Mouse (Mus musculus) lung, postnatal 0 days (tissue): ENCODE data around the gene Sf3b1. TPM values are rescaled to one million over a fixed set of nuclear protein-coding genes. Genes with fewer than 3 reads are reported as not detected.

Source experiments
- ATAC-seq: fragments of 200-750 bp; cut with Nextera tagmentation; 2 replicates; pipeline ENCODE4 v1.8.0; 2017; ENCODE audit warnings: moderate library complexity
- DNase-seq: peaks from one replicate; pipeline ENCODE4 v3.0.0-alpha.2; 2016; ENCODE audit warnings: low spot score
- H3K27ac ChIP-seq: fragments of 300-500 bp; sonication (generic); 2 replicates; pipeline ENCODE4 v1.5.1; 2014; ENCODE audit warnings: antibody characterized with exemption, mild to moderate bottlenecking, low read length, mixed read lengths
- H3K27me3 ChIP-seq: fragments of 300-500 bp; sonication (generic); replicated peaks from 2 replicates; pipeline ENCODE4 v1.6.1; 2014; ENCODE audit warnings: low read length, mixed read lengths; ENCODE audit not compliant: insufficient read depth
- H3K36me3 ChIP-seq: fragments of 300-500 bp; sonication (generic); 2 replicates; pipeline ENCODE4 v1.6.1; 2014; ENCODE audit warnings: low read length, mixed read lengths; ENCODE audit not compliant: insufficient read depth
- H3K4me1 ChIP-seq: fragments of 300-500 bp; sonication (generic); 2 replicates; pipeline ENCODE4 v1.6.1; 2014; ENCODE audit warnings: antibody characterized with exemption, low read depth, low read length, mixed read lengths; ENCODE audit not compliant: insufficient read depth
- H3K4me2 ChIP-seq: fragments of 300-500 bp; sonication (generic); replicated peaks from 2 replicates; pipeline ENCODE4 v1.6.1; 2014; ENCODE audit warnings: low read depth, mild to moderate bottlenecking, low read length, moderate library complexity, mixed read lengths
- H3K4me3 ChIP-seq: fragments of 300-500 bp; sonication (generic); 2 replicates; pipeline ENCODE4 v1.5.1; 2014; ENCODE audit warnings: low read depth, low read length
- H3K9ac ChIP-seq: fragments of 300-500 bp; sonication (generic); replicated peaks from 2 replicates; pipeline ENCODE4 v1.6.1; 2014; ENCODE audit warnings: low read depth, mild to moderate bottlenecking
- H3K9me3 ChIP-seq: fragments of 300-500 bp; sonication (generic); 2 replicates; pipeline ENCODE4 v1.6.1; 2016; ENCODE audit warnings: low read length, mixed read lengths
- CTCF ChIP-seq: IDR thresholded peaks from 2 replicates; pipeline ENCODE4 v1.5.1; 2016; ENCODE audit warnings: antibody characterized with exemption, mild to moderate bottlenecking
- EP300 ChIP-seq: IDR thresholded peaks from 2 replicates; pipeline ENCODE4 v1.6.1; 2016; ENCODE audit warnings: antibody characterized with exemption, mild to moderate bottlenecking, control low read depth
- WGBS: fragments of 180-500 bp; shearing (Covaris S2); extraction: QIAGEN DNeasy Blood & Tissue Kit; methylation state at CpG from one replicate; pipeline ENCODE4 v1.1.7; 2014; 5-methylcytosine and 5-hydroxymethylcytosine counted together
- polyA plus RNA-seq: library from polyadenylated mRNA; unstranded; fragments of >200 nt; fragmentation: Nextera tagmentation; extraction: Ambion mirVana; gene quantifications from 2 replicates; pipeline ENCODE4 v1.2.1, GENCODE M21; 2015

Gene Sf3b1
- polyA plus RNA-seq, 1 experiment from 2014 or later: 212 TPM

DNA sequence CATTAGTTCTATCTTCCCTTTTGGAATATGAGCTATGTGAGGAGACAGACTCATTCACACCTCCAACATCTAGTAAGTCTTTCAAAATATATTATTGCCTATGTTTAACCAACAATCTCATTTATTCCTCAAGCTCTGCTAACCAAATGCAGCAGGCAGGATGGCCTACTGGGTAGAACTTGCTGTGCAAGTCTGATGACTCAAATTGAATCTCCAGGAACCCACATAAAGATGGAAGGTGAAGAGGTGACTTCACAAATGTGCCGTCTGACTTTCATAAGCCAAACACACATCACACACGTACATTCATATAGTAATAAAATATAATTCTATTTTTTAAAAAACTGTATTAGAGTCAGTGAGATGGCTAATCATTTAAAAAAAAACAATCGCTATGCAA lies 24.4 kb upstream of the Sf3b1 start:
- TF ChIP-seq CTCF: no peak
- no peak for TF ChIP-seq EP300
- H3K9ac ChIP-seq: peak overlapping the region; percentile 59
- no peak overlapping the region for H3K4me3 ChIP-seq
- peaks cover 5% of the 10 kb centered on the region; the same call in 1 of the 2 replicates for H3K36me3 ChIP-seq
- H3K4me1 ChIP-seq: 0 out of 2 replicates have a peak, but pooled peaks cover 3% of the 10 kb centered on the region
- H3K27ac ChIP-seq: peak overlapping the region; percentile 91
- H3K4me2 ChIP-seq: peak overlapping the region; percentile 66
- WGBS: 71% methylated on average over 3 of the region's 3 CpGs
- DNase-seq (no peak), ATAC-seq (no peak)
- H3K27me3 ChIP-seq: no peaks in the 10 kb centered on the region
- no peaks in the 10 kb centered on the region for H3K9me3 ChIP-seq

DNA sequence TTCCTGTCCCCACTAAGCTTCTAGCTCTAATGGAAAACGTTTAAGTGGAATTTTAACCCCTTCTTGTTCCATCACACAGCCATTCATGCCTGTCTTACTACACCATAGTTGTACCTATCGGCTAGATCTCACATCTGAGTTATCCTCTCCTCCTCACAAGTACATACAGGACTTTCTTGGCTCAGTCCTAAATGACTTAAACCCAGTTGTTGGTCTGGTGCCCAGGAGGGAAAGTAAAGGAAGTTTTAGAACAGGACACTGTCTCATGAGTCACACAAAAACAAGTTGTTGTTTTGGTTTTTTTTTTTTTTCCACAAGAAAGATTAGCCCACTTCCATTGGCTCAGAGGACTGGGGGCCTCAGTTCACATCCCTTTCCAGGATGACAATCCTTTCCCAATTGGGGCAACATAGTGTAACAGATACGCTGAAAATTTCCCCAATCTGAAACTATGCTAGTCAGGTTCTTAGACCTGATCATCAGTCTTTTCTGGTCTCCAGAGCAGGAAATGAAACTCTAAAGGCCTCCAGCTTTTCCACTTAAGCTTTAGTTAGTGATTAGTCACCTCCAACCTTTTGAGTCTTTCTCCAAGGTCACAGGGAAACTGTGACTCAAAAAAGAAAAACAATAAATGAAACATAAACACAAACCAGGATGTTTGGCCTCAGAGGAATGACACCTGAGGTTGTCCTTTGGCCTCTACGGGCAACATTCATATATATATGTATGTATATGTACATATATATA lies 21.7 kb upstream of the Sf3b1 start:
- ATAC-seq: no peak
- no peak overlapping the region for H3K9ac ChIP-seq
- no peak overlapping the region for H3K4me2 ChIP-seq
- H3K36me3 ChIP-seq: no peaks in the 10 kb centered on the region
- no peak for DNase-seq
- H3K9me3 ChIP-seq: no peaks in the 10 kb centered on the region
- TF ChIP-seq CTCF (no peak), EP300 (no peak)
- no peak overlapping the region for H3K4me3 ChIP-seq
- 0 out of 2 replicates have a peak, but pooled peaks cover 3% of the 10 kb centered on the region for H3K4me1 ChIP-seq
- 66% methylated on average over 4 of the region's 4 CpGs for WGBS
- H3K27ac ChIP-seq: no peak overlapping the region
- H3K27me3 ChIP-seq: no peaks in the 10 kb centered on the region

DNA sequence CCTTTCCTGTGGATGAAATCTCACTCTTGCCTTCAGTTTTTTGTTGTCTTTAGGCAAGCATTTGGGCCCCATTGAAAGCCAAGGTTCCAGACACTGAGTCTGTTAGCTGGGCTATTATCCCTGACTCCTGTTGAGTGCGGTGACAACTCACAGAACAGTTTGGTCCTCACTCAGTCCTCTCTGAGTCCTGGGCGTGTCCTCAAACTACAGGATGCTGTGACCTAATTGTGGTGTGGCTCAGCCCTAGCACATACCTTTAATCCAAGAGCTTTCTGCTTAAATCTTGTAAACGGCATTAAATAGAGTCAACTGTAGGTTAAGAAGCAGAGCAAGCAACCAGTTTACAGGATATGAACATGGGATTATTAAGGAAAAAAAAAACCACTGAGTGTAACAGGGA lies 15.9 kb upstream of the Sf3b1 start:
- 79% methylated on average over 3 of the region's 3 CpGs for WGBS
- Histone ChIP-seq H3K27ac (no peak overlapping the region), H3K36me3 (no peaks in the 10 kb centered on the region), H3K4me1 (no peaks in the 10 kb centered on the region), H3K9ac (no peak overlapping the region), H3K27me3 (no peaks in the 10 kb centered on the region), H3K4me2 (no peak overlapping the region), H3K4me3 (no peak overlapping the region), H3K9me3 (0 out of 2 replicates have a peak, but pooled peaks cover 6% of the 10 kb centered on the region)
- ATAC-seq: no peak
- no peak for TF ChIP-seq EP300
- no peak for TF ChIP-seq CTCF
- DNase-seq: no peak

DNA sequence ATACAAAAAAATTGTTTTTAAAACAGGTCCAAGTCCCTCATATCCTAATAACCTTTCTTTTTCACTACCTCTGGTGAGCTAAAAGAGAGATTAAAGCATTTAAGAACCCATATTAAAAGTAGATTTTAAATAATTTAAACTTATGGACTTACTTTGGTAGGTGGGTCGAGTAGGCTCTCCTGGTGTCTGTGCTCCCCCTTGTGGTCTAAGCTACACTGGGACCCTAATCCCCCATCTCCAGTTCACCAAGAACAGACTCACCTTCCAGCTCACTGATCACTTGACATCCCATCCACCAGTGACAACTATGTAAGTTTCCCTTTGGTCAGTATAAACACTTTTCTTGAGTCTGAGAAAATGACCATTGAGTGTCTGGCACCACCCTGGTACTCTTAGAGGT lies 15.0 kb upstream of the Sf3b1 start:
- no peaks in the 10 kb centered on the region for H3K4me1 ChIP-seq
- H3K27ac ChIP-seq: no peak overlapping the region
- no peaks in the 10 kb centered on the region for H3K36me3 ChIP-seq
- 54% methylated on average over 1 of the region's 1 CpGs for WGBS
- no peak for ATAC-seq
- no peak overlapping the region for H3K4me3 ChIP-seq
- H3K4me2 ChIP-seq: no peak overlapping the region
- 0 out of 2 replicates have a peak, but pooled peaks cover 6% of the 10 kb centered on the region for H3K9me3 ChIP-seq
- no peak for DNase-seq
- TF ChIP-seq EP300: no peak
- no peak for TF ChIP-seq CTCF
- H3K27me3 ChIP-seq: no peaks in the 10 kb centered on the region
- no peak overlapping the region for H3K9ac ChIP-seq

DNA sequence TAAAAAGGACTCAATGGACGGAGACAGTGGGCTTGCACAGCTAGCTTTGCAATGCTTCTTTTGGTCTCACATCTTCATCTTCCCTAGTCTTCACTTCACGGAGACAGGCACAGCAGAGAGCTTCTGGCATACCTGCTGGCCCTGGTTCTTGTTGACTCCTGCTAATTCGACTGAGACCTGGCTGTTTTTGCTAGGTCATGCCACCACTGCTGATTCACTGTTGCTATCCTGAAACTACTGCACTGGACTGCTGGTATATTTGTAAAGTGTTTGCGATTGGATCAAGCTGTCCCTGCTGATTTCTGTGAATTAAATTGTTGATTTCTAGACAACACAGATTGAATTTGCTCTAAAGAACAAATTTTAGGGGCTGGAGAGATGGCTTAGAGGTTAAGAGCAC lies 14.4 kb upstream of the Sf3b1 start:
- H3K27ac ChIP-seq: no peak overlapping the region
- no peak overlapping the region for H3K9ac ChIP-seq
- H3K9me3 ChIP-seq: 0 out of 2 replicates have a peak, but pooled peaks cover 6% of the 10 kb centered on the region
- no peaks in the 10 kb centered on the region for H3K4me1 ChIP-seq
- no peak for TF ChIP-seq CTCF
- TF ChIP-seq EP300: no peak
- no peaks in the 10 kb centered on the region for H3K27me3 ChIP-seq
- WGBS: 87% methylated on average over 4 of the region's 4 CpGs
- no peak overlapping the region for H3K4me3 ChIP-seq
- H3K36me3 ChIP-seq: no peaks in the 10 kb centered on the region
- ATAC-seq (no peak), DNase-seq (no peak)
- no peak overlapping the region for H3K4me2 ChIP-seq

- ATAC-seq (no peak), DNase-seq (no peak)
- Histone ChIP-seq H3K9ac (no peak overlapping the region), H3K27me3 (no peaks in the 10 kb centered on the region), H3K4me2 (no peak overlapping the region), H3K36me3 (no peaks in the 10 kb centered on the region), H3K4me1 (no peaks in the 10 kb centered on the region), H3K9me3 (0 out of 2 replicates have a peak, but pooled peaks cover 6% of the 10 kb centered on the region), H3K4me3 (no peak overlapping the region), H3K27ac (no peak overlapping the region)
- TF ChIP-seq CTCF: no peak
- TF ChIP-seq EP300: no peak
- 90% methylated on average over 1 of the region's 1 CpGs for WGBS
These were observed 12.7 kb upstream of the Sf3b1 start for GRCm38 (mm10) chr1:55039944-55040343.
